Mouse (Mus musculus) midbrain, embryonic 10.5 days (tissue): ENCODE measurements around the gene Tmco3. TPM values are rescaled to one million over a fixed set of nuclear protein-coding genes. Genes with fewer than 3 reads are reported as not detected.
"Not testable (repeated sequence)": the region's sequence is repeated elsewhere in the genome, so short reads cannot be mapped to it uniquely, and the experiment has no call there.

Source experiments
- DNase-seq: peaks from one replicate; pipeline ENCODE4 v3.0.0-alpha.2; 2017; ENCODE audit warnings: low spot score
- H3K27ac ChIP-seq: fragments of 300-500 bp; sonication (generic); replicated peaks from 2 replicates; pipeline ENCODE4 v1.5.1; 2016; ENCODE audit warnings: mild to moderate bottlenecking
- H3K27me3 ChIP-seq: fragments of 300-500 bp; sonication (generic); 2 replicates; pipeline ENCODE4 v1.6.1; 2016; ENCODE audit warnings: low read depth, mild to moderate bottlenecking; ENCODE audit not compliant: poor library complexity, severe bottlenecking
- H3K36me3 ChIP-seq: fragments of 300-500 bp; sonication (generic); 2 replicates; pipeline ENCODE4 v1.6.1; 2016; ENCODE audit warnings: mild to moderate bottlenecking, moderate library complexity
- H3K4me1 ChIP-seq: fragments of 300-500 bp; sonication (generic); 2 replicates; pipeline ENCODE4 v1.6.1; 2016
- H3K4me3 ChIP-seq: fragments of 300-500 bp; sonication (generic); 2 replicates; pipeline ENCODE4 v1.5.1; 2016; ENCODE audit warnings: mild to moderate bottlenecking, moderate library complexity
- H3K9me3 ChIP-seq: fragments of 300-500 bp; sonication (generic); replicated peaks from 2 replicates; pipeline ENCODE4 v1.6.1; 2016; ENCODE audit warnings: mild to moderate bottlenecking
- WGBS: fragments of 180-500 bp; shearing (Covaris S2); methylation state at CpG from one replicate; pipeline ENCODE4 v1.1.7; 2016; 5-methylcytosine and 5-hydroxymethylcytosine counted together
- polyA plus RNA-seq: library from polyadenylated mRNA; unstranded; fragments of >200 nt; fragmentation: Nextera tagmentation; extraction: Ambion mirVana; gene quantifications from 2 replicates; pipeline ENCODE4 v1.2.1, GENCODE M21; 2016

The Tmco3 gene
- polyA plus RNA-seq, 1 experiment from 2014 or later = 31.6 TPM

DNA sequence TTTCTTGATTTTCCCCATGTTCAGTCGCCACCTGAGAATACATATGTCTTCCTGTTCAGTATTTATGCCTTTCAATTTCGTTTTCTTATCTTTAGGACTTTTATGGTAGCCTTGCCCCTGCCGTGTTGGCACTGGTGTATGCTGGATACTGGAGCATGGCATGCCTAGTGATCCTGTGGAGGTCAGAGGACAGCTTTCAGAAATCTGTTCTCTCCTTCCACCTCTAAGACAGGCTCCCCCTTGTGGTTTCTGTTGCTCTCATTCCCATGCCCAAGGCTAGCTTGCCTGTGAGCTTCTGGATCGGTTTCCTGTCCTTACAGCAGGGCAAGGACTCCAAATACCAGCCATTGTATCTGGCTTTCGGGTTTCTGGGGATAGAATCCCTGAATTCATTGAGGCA lies 38.6 kb downstream of the Tmco3 start:
- H3K9me3 ChIP-seq = no peaks in the 10 kb centered on the region
- no peak for DNase-seq
- 41% methylated on average over 5 of the region's 5 CpGs for WGBS
- peaks cover 6% of the 10 kb centered on the region for H3K36me3 ChIP-seq
- peaks cover 8% of the 10 kb centered on the region; the same call in 1 of the 2 replicates for H3K4me1 ChIP-seq
- H3K27me3 ChIP-seq = peaks cover 19% of the 10 kb centered on the region; the same call in 1 of the 2 replicates
- no peak overlapping the region for H3K27ac ChIP-seq
- no peak overlapping the region for H3K4me3 ChIP-seq

DNA sequence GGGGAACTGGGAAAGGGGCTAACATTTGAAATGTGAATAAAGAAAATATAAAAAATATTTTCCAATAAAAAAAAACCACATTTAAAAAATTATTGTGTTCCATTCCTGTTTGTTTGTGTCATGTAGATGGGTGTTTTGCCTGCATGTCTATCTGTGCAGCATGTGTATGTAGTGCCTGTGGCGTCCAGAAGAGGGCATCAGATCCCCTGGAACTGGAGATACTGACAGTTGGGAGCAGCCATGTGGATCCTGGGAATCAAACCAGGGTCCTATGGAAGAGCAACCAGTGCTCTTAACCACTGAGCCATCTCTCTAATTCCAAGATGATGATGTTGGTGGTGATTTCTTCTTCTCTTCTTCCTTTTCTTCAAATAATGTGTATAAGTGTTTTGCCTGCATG lies 46.7 kb downstream of the Tmco3 start:
- Histone ChIP-seq H3K36me3 (no peaks in the 10 kb centered on the region), H3K27ac (no peak overlapping the region), H3K4me3 (no peak overlapping the region), H3K27me3 (0 out of 2 replicates have a peak, but pooled peaks cover 6% of the 10 kb centered on the region), H3K4me1 (peaks cover 13% of the 10 kb centered on the region), H3K9me3 (no peaks in the 10 kb centered on the region)
- WGBS = 51% methylated on average over 1 of the region's 1 CpGs
- no peak for DNase-seq

DNA sequence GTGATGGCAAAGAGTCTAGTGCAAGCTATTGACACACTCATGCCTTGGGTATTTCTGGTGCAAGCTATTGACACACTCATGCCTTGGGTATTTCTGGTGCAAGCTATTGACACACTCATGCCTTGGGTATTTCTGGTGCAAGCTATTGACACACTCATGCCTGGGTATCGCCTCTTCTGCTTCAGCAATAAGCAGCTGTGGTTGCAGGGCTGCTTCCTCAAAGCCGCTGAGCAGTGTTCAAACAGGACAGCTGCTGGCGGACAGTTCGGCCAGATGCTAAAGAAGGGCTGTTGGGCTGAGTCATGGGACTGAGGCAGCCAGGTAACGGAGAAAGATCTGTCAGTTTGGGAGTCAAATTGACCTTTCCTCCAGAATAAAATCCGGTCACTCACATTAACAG lies 49.3 kb downstream of the Tmco3 start:
- H3K27ac ChIP-seq = 0 out of 2 replicates have a peak overlapping the region, but pooled peaks have one; percentile 96
- 92% methylated on average over 6 of the region's 6 CpGs for WGBS

DNA sequence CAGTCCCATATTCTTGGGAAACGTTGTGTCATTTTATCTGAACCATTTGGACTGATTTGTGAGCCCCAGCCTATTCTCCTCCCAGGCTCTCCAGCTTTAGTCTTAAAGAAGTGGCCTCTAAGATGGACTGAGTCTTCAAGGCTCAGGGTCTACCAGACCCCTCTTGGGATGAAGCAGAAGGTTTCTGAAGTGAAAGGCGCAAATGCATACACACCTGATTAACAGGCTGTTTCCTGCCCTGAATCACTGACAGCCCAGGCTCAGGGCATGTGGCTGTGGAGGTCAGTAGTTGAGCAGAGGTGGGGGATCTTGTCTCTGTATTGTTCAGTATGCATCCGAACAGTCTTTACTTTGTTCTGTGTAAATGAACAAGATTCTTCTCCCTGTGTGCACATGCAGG lies 49.7 kb downstream of the Tmco3 start:
- H3K36me3 ChIP-seq = peaks cover 26% of the 10 kb centered on the region
- DNase-seq = no peak
- WGBS = 85% methylated on average over 3 of the region's 3 CpGs
- 0 out of 2 replicates have a peak, but pooled peaks cover 6% of the 10 kb centered on the region for H3K27me3 ChIP-seq
- peaks cover 33% of the 10 kb centered on the region for H3K4me1 ChIP-seq
- H3K27ac ChIP-seq = peak overlapping the region; percentile 96
- no peaks in the 10 kb centered on the region for H3K9me3 ChIP-seq
- peak overlapping the region; percentile 94 for H3K4me3 ChIP-seq

More for the DNA sequence above, 49.3 kb downstream of the Tmco3 start:
- DNase-seq, H3K9me3 ChIP-seq, H3K4me3 ChIP-seq, H3K27me3 ChIP-seq: not testable (repeated sequence)
- Histone ChIP-seq H3K4me1 (peaks cover 33% of the 10 kb centered on the region), H3K36me3 (peaks cover 22% of the 10 kb centered on the region)

DNA sequence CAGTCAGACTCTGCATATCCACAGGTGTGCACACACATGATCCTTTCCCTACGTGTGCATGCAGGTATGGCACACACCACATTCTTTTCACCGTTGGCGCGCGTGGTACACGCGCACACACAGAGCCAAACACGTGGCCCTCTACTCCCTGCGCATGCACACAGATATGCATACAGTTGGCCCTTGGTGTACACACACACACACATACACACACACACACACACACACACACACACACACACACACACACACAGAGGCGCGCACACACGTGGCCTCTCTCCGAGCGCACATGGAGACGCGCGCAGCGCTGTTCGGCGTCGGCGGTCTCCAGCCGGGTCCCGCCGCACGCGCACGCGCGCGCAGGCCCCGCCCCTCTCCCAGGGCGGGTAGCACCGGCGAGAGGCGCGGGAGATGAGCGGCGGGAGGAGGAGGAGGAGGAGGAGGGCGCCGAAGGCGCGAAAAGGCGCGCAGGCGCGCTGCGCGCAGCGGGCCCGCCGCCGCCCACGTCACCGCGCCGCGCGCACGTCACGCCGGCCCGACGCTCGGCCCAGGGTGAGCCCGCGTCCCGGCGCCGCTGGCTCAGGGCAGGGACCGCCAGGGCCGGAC lies 50.4 kb downstream of the Tmco3 start, which contains the start of gene Tfdp1:
TSS of gene Tfdp1 (plus strand) at position 497 of the 606 bp plus-strand sequence.
- WGBS = 3% methylated on average over 47 of the region's 72 CpGs

DNA sequence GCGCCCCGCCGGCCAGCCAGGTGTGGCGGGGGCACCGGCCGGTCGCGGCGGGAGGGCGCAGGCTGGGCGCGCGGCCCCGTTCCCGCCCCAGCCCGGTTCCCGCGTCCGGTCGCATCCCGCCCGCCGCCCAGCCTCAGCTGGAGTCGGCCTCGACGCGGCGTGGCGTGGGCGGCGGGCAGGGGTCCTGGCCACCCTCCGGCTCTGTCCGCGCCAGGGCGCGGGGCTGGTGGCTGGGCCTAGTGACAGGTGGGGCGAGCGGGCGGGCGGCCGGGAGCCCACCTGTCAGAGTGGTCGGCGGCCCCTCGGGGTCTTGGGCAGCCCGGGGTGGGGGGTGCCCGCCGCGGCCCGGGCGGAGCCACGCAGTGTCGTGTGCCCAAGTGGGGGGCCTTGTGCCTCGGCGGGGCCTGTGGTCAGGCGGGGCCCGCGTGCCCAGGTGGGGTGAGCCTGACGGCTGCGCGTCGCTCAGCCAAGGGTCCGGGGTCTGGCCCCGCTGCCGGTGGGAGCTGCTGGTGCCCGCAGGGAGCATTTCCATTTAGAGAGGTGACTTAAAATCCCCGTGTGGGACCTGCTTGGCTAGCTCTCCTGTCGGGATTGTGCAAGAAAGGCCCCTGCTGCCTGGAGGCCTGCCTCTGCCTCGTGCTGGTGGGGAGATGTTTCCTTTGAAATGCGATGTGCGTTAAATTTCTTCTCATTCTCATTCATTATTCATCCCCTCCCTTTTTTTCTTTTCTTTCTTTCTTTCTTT lies 51.1 kb downstream of the Tmco3 start:
- Histone ChIP-seq H3K27me3 (0 out of 2 replicates have a peak, but pooled peaks cover 6% of the 10 kb centered on the region), H3K36me3 (peaks cover 40% of the 10 kb centered on the region), H3K4me1 (peaks cover 35% of the 10 kb centered on the region), H3K4me3 (peak overlapping the region; percentile 94), H3K9me3 (no peaks in the 10 kb centered on the region), H3K27ac (peak overlapping the region; percentile 96)
- peak; percentile 54 for DNase-seq
- WGBS = under 1% methylated on average over 70 of the region's 70 CpGs

More for the DNA sequence above, 50.4 kb downstream of the Tmco3 start, which contains the start of gene Tfdp1:
- DNase-seq = peak; percentile 89
- Histone ChIP-seq H3K4me1 (peaks cover 33% of the 10 kb centered on the region), H3K27me3 (0 out of 2 replicates have a peak, but pooled peaks cover 6% of the 10 kb centered on the region), H3K4me3 (peak within 1 kb of the TSS; percentile 94), H3K27ac (peak within 1 kb of the TSS; percentile 96), H3K36me3 (peaks cover 33% of the 10 kb centered on the region), H3K9me3 (no peaks in the 10 kb centered on the region)

DNA sequence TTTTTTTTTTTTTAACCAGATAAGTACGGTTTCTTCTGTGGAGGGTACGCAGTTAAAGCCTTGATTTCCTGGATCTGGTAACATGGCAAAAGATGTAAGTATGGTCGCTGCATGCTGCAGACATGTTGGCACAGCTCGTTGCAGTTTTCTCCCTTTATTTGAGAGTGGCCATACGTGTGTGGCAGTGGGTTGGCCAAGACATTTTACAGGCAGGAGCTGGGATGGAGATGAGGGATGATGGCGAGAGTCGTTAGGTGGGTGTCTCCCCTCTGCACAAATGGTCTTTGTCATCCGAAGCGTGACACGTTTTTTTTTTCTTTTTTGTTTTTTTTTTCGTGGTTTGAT lies 51.6 kb downstream of the Tmco3 start:
- H3K4me3 ChIP-seq = peak overlapping the region; percentile 94
- 7% methylated on average over 11 of the region's 11 CpGs for WGBS
- H3K27ac ChIP-seq = peak overlapping the region; percentile 96
- peaks cover 45% of the 10 kb centered on the region for H3K36me3 ChIP-seq
- no peak for DNase-seq
- H3K9me3 ChIP-seq = no peaks in the 10 kb centered on the region
- peaks cover 35% of the 10 kb centered on the region for H3K4me1 ChIP-seq
- H3K27me3 ChIP-seq = 0 out of 2 replicates have a peak, but pooled peaks cover 6% of the 10 kb centered on the region

DNA sequence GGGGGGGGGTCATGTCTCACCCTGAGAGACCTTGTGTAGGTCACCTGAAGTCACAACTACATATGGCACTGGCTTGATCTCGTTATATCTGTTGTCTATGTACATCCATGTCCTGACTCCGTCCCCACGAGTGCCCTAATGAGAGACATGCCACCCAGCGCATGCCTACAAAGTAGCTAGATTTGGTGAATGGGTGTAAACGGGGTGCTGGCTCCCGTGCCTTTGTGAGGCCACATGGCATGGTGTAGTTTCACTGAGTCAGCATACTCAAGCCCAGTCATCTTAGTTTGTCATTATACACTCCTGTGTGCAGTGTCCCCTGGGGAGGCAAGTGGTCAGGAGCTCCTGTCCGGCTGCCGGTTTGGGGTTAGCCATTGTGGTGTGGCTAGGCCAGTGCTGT lies 52.7 kb downstream of the Tmco3 start:
- WGBS = 86% methylated on average over 8 of the region's 8 CpGs
- H3K27me3 ChIP-seq = 0 out of 2 replicates have a peak, but pooled peaks cover 6% of the 10 kb centered on the region
- H3K4me1 ChIP-seq = peaks cover 35% of the 10 kb centered on the region
- no peak for DNase-seq
- peak overlapping the region; percentile 94 for H3K4me3 ChIP-seq
- H3K36me3 ChIP-seq = peaks cover 56% of the 10 kb centered on the region
- H3K27ac ChIP-seq = no peak overlapping the region
- no peaks in the 10 kb centered on the region for H3K9me3 ChIP-seq

DNA sequence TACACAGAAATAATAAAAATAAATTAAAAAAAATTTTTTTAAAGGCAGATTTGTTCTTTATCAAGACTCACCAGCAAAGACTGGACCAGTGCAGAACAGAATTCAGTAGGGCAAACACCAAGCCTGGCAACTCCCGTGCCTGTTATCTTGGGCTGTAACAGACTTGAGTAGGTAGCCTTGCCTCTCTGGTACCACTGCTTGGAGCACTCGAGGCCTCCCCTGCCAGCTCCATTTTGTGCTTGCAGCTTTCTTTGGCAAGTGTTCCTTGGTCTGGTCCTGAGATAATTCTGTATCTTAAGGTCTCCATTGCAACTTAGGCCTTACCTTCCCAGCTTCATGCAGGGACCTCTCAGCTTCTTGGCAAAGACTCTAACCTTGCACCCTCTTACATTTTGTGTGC lies 54.4 kb downstream of the Tmco3 start:
- no peaks in the 10 kb centered on the region for H3K9me3 ChIP-seq
- no peak for DNase-seq
- no peak overlapping the region for H3K4me3 ChIP-seq
- 81% methylated on average over 2 of the region's 2 CpGs for WGBS
- no peak overlapping the region for H3K27ac ChIP-seq
- peaks cover 72% of the 10 kb centered on the region for H3K36me3 ChIP-seq
- H3K27me3 ChIP-seq = no peaks in the 10 kb centered on the region
- peaks cover 35% of the 10 kb centered on the region for H3K4me1 ChIP-seq

DNA sequence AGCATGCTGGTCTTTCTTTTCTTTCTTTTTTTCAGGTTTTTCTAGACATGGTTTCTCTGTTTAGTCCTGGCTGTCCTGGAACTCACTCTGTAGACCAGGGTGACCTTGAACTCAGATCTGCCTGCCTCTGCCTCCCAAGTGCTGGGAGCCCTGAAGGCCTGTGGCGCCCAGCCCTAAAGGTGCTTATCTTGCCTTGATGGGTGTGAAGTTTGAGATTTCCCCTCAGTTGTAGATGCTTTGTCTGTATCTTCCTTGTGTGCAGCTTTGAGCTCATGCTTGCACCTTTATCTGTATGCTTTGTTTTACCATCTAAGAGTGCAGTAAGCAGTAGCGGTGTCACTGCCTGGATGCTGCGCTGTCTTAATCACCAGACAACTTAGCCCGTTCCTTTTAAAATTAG lies 55.1 kb downstream of the Tmco3 start:
- H3K27me3 ChIP-seq = no peaks in the 10 kb centered on the region
- no peaks in the 10 kb centered on the region for H3K9me3 ChIP-seq
- no peak overlapping the region for H3K4me3 ChIP-seq
- DNase-seq = no peak
- H3K4me1 ChIP-seq = peaks cover 30% of the 10 kb centered on the region
- 94% methylated on average over 4 of the region's 4 CpGs for WGBS
- H3K27ac ChIP-seq = no peak overlapping the region
- H3K36me3 ChIP-seq = peaks cover 80% of the 10 kb centered on the region

DNA sequence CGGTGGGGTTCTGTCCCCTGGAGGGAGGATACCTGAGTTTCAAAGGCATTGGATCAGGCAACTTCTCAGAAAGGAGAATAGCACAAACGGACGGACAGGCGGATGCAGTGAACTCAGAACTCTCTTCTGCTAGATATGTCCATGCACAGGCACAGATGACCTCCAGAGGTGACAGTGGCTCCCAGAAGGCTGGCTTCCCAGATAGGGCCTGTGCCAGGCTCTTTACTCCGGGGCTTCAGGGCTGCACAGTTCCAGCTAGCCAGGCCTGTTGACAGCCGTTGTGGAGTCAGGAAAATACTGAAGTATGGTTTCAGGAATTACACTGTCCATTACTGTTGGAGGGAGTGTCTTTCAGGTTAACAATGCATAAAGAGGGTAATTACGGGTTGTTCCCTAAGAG lies 62.1 kb downstream of the Tmco3 start:
- no peaks in the 10 kb centered on the region for H3K27me3 ChIP-seq
- peaks cover 100% of the 10 kb centered on the region for H3K36me3 ChIP-seq
- H3K4me1 ChIP-seq = no peaks in the 10 kb centered on the region
- no peak overlapping the region for H3K4me3 ChIP-seq
- no peaks in the 10 kb centered on the region for H3K9me3 ChIP-seq
- no peak overlapping the region for H3K27ac ChIP-seq
- WGBS = 93% methylated on average over 7 of the region's 7 CpGs
- no peak for DNase-seq

DNA sequence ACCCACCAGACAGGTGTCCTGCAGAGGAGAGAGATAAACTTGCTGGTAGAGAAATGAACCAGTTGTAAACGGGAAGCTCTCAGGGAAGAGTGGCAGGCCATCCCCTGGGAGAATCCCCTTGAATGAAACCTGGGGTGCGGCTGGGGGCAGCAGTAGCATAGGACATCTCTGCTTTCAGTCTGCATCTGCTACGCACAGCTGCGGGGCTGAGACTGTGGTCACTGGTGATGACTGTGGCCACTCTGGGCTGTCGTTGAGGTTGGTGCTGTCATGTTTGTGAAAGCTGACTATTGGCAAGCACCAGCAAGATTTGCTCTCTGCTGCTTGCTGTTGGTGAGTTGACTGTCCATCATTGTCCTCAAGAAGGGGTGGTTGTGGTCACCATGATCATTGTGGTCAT lies 63.6 kb downstream of the Tmco3 start:
- peaks cover 100% of the 10 kb centered on the region for H3K36me3 ChIP-seq
- 89% methylated on average over 5 of the region's 5 CpGs for WGBS
- H3K9me3 ChIP-seq = no peaks in the 10 kb centered on the region
- H3K27me3 ChIP-seq = no peaks in the 10 kb centered on the region
- H3K27ac ChIP-seq = no peak overlapping the region
- DNase-seq = no peak
- H3K4me1 ChIP-seq = no peaks in the 10 kb centered on the region
- no peak overlapping the region for H3K4me3 ChIP-seq

DNA sequence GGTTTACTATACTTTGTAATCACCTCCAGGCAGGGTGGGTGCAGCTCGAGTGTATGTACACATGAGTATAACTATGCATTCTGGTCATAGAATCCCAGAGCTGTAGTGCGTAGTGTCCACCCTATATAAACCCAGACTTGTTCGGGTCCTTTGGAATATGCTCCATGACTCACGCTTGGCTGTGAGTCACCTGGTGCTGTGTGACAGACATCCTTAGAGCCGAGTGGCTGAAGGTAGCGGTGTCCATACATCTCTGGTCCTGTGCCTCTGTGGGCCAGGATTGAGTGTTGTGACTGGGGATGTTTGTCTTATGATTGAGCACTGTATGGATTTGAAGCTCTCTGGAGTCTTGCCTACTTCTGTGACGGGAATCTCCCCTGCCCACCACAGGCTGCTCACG lies 64.6 kb downstream of the Tmco3 start:
- no peak for DNase-seq
- Histone ChIP-seq H3K27me3 (no peaks in the 10 kb centered on the region), H3K27ac (no peak overlapping the region), H3K9me3 (no peaks in the 10 kb centered on the region), H3K36me3 (peaks cover 100% of the 10 kb centered on the region), H3K4me3 (no peak overlapping the region), H3K4me1 (no peaks in the 10 kb centered on the region)
- 93% methylated on average over 8 of the region's 8 CpGs for WGBS
